Mouse (Mus musculus) T-helper 1 cell (primary cell): ENCODE results near the gene Parp16.
"Not testable (repeated sequence)": the region's sequence is repeated elsewhere in the genome, so short reads cannot be mapped to it uniquely, and the experiment has no call there.

Experiments
- in situ Hi-C: fragments of 300-600 bp; cut with MboI, MseI; formaldehyde crosslinking; loops from one replicate; pipeline ENCODE4 v1.15.1; 2025; ENCODE audit warnings: high pct_unique_total_duplicates

The Parp16 gene

GRCm38 (mm10) chr9:65178336-65179213 is 16.6 kb upstream of the Parp16 start:
- in situ Hi-C loops: loop anchor here (5.0 kb wide), 1 partner anchor 46 kb away; no protein-coding TSS in a partner anchor

- in situ Hi-C loops: loop anchor here (5.0 kb wide), 1 partner anchor 48 kb away; no protein-coding TSS in a partner anchor
Measured at GRCm38 (mm10) chr9:65179817-65180624, 15.1 kb upstream of the Parp16 start.

GRCm38 (mm10) chr9:65188599-65188998 is 6.6 kb upstream of the Parp16 start:
- in situ Hi-C loops: no loop called here

GRCm38 (mm10) chr9:65190306-65190705 is 4.8 kb upstream of the Parp16 start:
- in situ Hi-C loops: no loop called here

GRCm38 (mm10) chr9:65191389-65191754 is 3.8 kb upstream of the Parp16 start:
- in situ Hi-C loops: no loop called here

- in situ Hi-C loops: no loop called here
Measured at GRCm38 (mm10) chr9:65191755-65192469, 3.2 kb upstream of the Parp16 start.

- in situ Hi-C loops: no loop called here
Measured at GRCm38 (mm10) chr9:65193214-65193613, 1.9 kb upstream of the Parp16 start.

- in situ Hi-C loops: no loop called here
Measured at GRCm38 (mm10) chr9:65195621-65195981, 448 bp downstream of the Parp16 start.

GRCm38 (mm10) chr9:65195982-65196737 is 1.0 kb downstream of the Parp16 start:
- in situ Hi-C loops: no loop called here

GRCm38 (mm10) chr9:65196738-65197569 is 1.8 kb downstream of the Parp16 start:
- in situ Hi-C loops: no loop called here

GRCm38 (mm10) chr9:65197826-65198225 is 2.7 kb downstream of the Parp16 start:
- in situ Hi-C loops: no loop called here

- in situ Hi-C loops: no loop called here
Measured at GRCm38 (mm10) chr9:65199723-65200122, 4.6 kb downstream of the Parp16 start.

- in situ Hi-C loops: no loop called here
Measured at GRCm38 (mm10) chr9:65200606-65201005, 5.5 kb downstream of the Parp16 start.

- in situ Hi-C loops: no loop called here
Measured at GRCm38 (mm10) chr9:65201021-65201380, 5.8 kb downstream of the Parp16 start.

GRCm38 (mm10) chr9:65201381-65202164 is 6.4 kb downstream of the Parp16 start:
- in situ Hi-C loops: no loop called here

- in situ Hi-C loops: no loop called here
Measured at GRCm38 (mm10) chr9:65202165-65202754, 7.1 kb downstream of the Parp16 start.

- in situ Hi-C loops: no loop called here
Measured at GRCm38 (mm10) chr9:65205049-65205815, 10.1 kb downstream of the Parp16 start.

GRCm38 (mm10) chr9:65207041-65207815 is 12.1 kb downstream of the Parp16 start:
- in situ Hi-C loops: not testable (repeated sequence)
